Mouse (Mus musculus) CH12.LX (cell line): ENCODE measurements around the gene Dnaaf3. TPM values are rescaled to one million over a fixed set of nuclear protein-coding genes. Genes with fewer than 3 reads are reported as not detected.
A peak's percentile ranks its signal among the peaks of the same experiment; 100 is the strongest.

Experiments
- DNase-seq: peaks from one replicate; pipeline ENCODE4 v3.0.0-alpha.2; 2013; ENCODE audit errors: extremely low read depth
- H3K27ac ChIP-seq: 2 replicates; pipeline ENCODE4 v1.5.1; 2012; ENCODE audit warnings: low read depth, mild to moderate bottlenecking, control low read depth, moderate library complexity; ENCODE audit not compliant: insufficient read depth
- H3K27me3 ChIP-seq: replicated peaks from 2 replicates; pipeline ENCODE3; 2012; ENCODE audit warnings: inconsistent platforms
- H3K36me3 ChIP-seq, 2 experiments: replicated peaks in 1 of 2; 2 replicates each; pipeline versions ENCODE3 to v1.6.1; 2012; ENCODE audit warnings: inconsistent platforms in 1 of 2, low read length in 1 of 2, mild to moderate bottlenecking in 1 of 2, mixed read lengths in 1 of 2, moderate library complexity in 1 of 2; ENCODE audit not compliant: control insufficient read depth in 1 of 2, insufficient read depth in 1 of 2
- H3K4me1 ChIP-seq, 2 experiments: 2 replicates each; pipeline ENCODE4 v1.6.1; 2012; ENCODE audit warnings: inconsistent platforms in 1 of 2, moderate library complexity in 1 of 2; ENCODE audit not compliant: insufficient read depth in 2 of 2, control insufficient read depth in 1 of 2
- H3K4me2 ChIP-seq: 2 replicates; pipeline ENCODE4 v1.6.1; 2012; ENCODE audit warnings: low read depth, mild to moderate bottlenecking, control low read depth; ENCODE audit not compliant: poor library complexity, insufficient read depth, severe bottlenecking
- H3K4me3 ChIP-seq, 3 experiments: fragments of 150-350 bp in 1 of 3; sonication (generic) in 1 of 3; replicated peaks in 1 of 3; 2 replicates each; pipeline versions ENCODE3 to v1.5.1; 2011 to 2012; ENCODE audit warnings: low read depth in 2 of 3, low read length in 2 of 3, mild to moderate bottlenecking in 2 of 3, moderate library complexity in 2 of 3, control low read depth in 1 of 3, improper control_type of control experiment in 1 of 3, inconsistent platforms in 1 of 3, mixed read lengths in 1 of 3; ENCODE audit not compliant: poor library complexity in 1 of 3
- H3K79me2 ChIP-seq: replicated peaks from 2 replicates; pipeline ENCODE4 v1.6.1; 2012; ENCODE audit warnings: mild to moderate bottlenecking, moderate library complexity; ENCODE audit not compliant: control insufficient read depth, poor library complexity, insufficient read depth, severe bottlenecking; ENCODE audit errors: extremely low read depth
- H3K9ac ChIP-seq: 2 replicates; pipeline ENCODE4 v1.6.1; 2012; ENCODE audit warnings: low read depth, mild to moderate bottlenecking, control low read depth, moderate library complexity; ENCODE audit not compliant: insufficient read depth
- H3K9me3 ChIP-seq: replicated peaks from 2 replicates; pipeline ENCODE3; 2012; ENCODE audit warnings: low read length, inconsistent platforms, mixed read lengths
- BHLHE40 ChIP-seq: IDR thresholded peaks from 2 replicates; pipeline ENCODE4 v1.6.1; 2011; ENCODE audit warnings: mild to moderate bottlenecking, low read depth, low read length, improper control_type of control experiment
- CHD1 ChIP-seq: IDR thresholded peaks from 2 replicates; pipeline ENCODE4 v1.6.1; 2012; ENCODE audit warnings: low read depth, low read length, improper control_type of control experiment, inconsistent platforms
- ELF1 ChIP-seq: IDR thresholded peaks from 2 replicates; pipeline ENCODE4 v1.6.1; 2014; ENCODE audit warnings: low read depth, mild to moderate bottlenecking, inconsistent platforms, low read length, improper control_type of control experiment
- EP300 ChIP-seq: IDR thresholded peaks from 2 replicates; pipeline ENCODE4 v1.6.1; 2011; ENCODE audit warnings: low read length, improper control_type of control experiment
- ETS1 ChIP-seq: conservative IDR thresholded peaks from 2 replicates; pipeline ENCODE4 v1.6.1; 2012; ENCODE audit warnings: low read depth, mild to moderate bottlenecking, inconsistent platforms, low read length, improper control_type of control experiment, moderate library complexity
- HCFC1 ChIP-seq: IDR thresholded peaks from 2 replicates; pipeline ENCODE4 v1.6.1; 2012; ENCODE audit warnings: low read depth, mild to moderate bottlenecking, inconsistent platforms, low read length, improper control_type of control experiment
- IRF4 ChIP-seq: IDR thresholded peaks from 2 replicates; pipeline ENCODE4 v1.6.1; 2014; ENCODE audit warnings: low read depth, mild to moderate bottlenecking, inconsistent platforms, low read length, improper control_type of control experiment
- JUN ChIP-seq: IDR thresholded peaks from 2 replicates; pipeline ENCODE4 v1.6.1; 2011; ENCODE audit warnings: low read depth, mild to moderate bottlenecking, low read length, improper control_type of control experiment, moderate library complexity; ENCODE audit not compliant: insufficient read depth
- JUND ChIP-seq: conservative IDR thresholded peaks from 2 replicates; pipeline ENCODE4 v1.6.1; 2011; ENCODE audit warnings: low read depth, low read length, improper control_type of control experiment
- KAT2A ChIP-seq: IDR thresholded peaks from 2 replicates; pipeline ENCODE4 v1.6.1; 2012; ENCODE audit warnings: low read length, improper control_type of control experiment, inconsistent platforms; ENCODE audit not compliant: insufficient replicate concordance
- MAFK ChIP-seq: IDR thresholded peaks from 2 replicates; pipeline ENCODE4 v1.6.1; 2011; ENCODE audit warnings: low read length, improper control_type of control experiment; ENCODE audit not compliant: insufficient replicate concordance
- MXI1 ChIP-seq: IDR thresholded peaks from 2 replicates; pipeline ENCODE4 v1.6.1; 2011; ENCODE audit warnings: mild to moderate bottlenecking, low read depth, low read length, improper control_type of control experiment
- NELFE ChIP-seq: IDR thresholded peaks from 2 replicates; pipeline ENCODE4 v1.6.1; 2011; ENCODE audit warnings: low read depth, low read length, improper control_type of control experiment
- PAX5 ChIP-seq: IDR thresholded peaks from 2 replicates; pipeline ENCODE4 v1.6.1; 2012; ENCODE audit warnings: low read length, inconsistent platforms, mixed read lengths
- POLR2A ChIP-seq: IDR thresholded peaks from 2 replicates; pipeline ENCODE4 v1.6.1; 2011; ENCODE audit warnings: low read depth, mild to moderate bottlenecking, improper control_type of control experiment, low read length
- POLR2AphosphoS2 ChIP-seq: IDR thresholded peaks from 2 replicates; pipeline ENCODE4 v1.6.1; 2011; ENCODE audit warnings: low read depth, low read length, improper control_type of control experiment
- RAD21 ChIP-seq: IDR thresholded peaks from 2 replicates; pipeline ENCODE4 v1.6.1; 2011; ENCODE audit warnings: low read depth, mild to moderate bottlenecking, low read length, improper control_type of control experiment, moderate library complexity
- SIN3A ChIP-seq: IDR thresholded peaks from 2 replicates; pipeline ENCODE4 v1.6.1; 2012; ENCODE audit warnings: low read length, improper control_type of control experiment, inconsistent platforms
- TCF12 ChIP-seq: IDR thresholded peaks from 2 replicates; pipeline ENCODE4 v1.6.1; 2014; ENCODE audit warnings: low read depth, mild to moderate bottlenecking, inconsistent platforms, low read length, improper control_type of control experiment
- USF1 ChIP-seq: IDR thresholded peaks from 2 replicates; pipeline ENCODE4 v1.6.1; 2014; ENCODE audit warnings: low read depth, mild to moderate bottlenecking, inconsistent platforms, low read length, improper control_type of control experiment
- USF2 ChIP-seq: conservative IDR thresholded peaks from 2 replicates; pipeline ENCODE4 v1.6.1; 2011; ENCODE audit warnings: low read depth, low read length, improper control_type of control experiment
- ZC3H11A ChIP-seq: IDR thresholded peaks from 2 replicates; pipeline ENCODE4 v1.6.1; 2012; ENCODE audit warnings: low read depth, mild to moderate bottlenecking, inconsistent platforms, low read length, improper control_type of control experiment
- dilution Hi-C: fragments of 300-500 bp; cut with MboI; formaldehyde crosslinking; loops from 2 replicates; pipeline ENCODE4 v1.14.3; 2020; ENCODE audit warnings: low sequenced_read_pairs; ENCODE audit not compliant: extremely low pct_unique_long_range_greater_than_20kb, extremely low pct_ligation_motif_present
- in situ Hi-C: fragments of 300-500 bp; cut with MboI; formaldehyde crosslinking; loops from 3 replicates; pipeline ENCODE4 v1.14.3; 2019; ENCODE audit warnings: low sequenced_read_pairs, low pct_ligation_motif_present, low pct_unique_long_range_greater_than_20kb, mixed read lengths
- polyA plus RNA-seq: library from polyadenylated mRNA; unstranded; fragments of >175 nt; gene quantifications from 2 replicates; pipeline ENCODE4 v1.2.1, GENCODE M21; 2012; ENCODE audit warnings: low read depth; ENCODE audit not compliant: insufficient read length
- total RNA-seq, 2 experiments: library from RNA; depleted of rRNA; stranded (reverse); fragments of 300-350 nt in 1 of 2; fragments of >200 nt in 1 of 2; gene quantifications; 2 replicates each; pipeline ENCODE4 v1.2.3; 2012 to 2014

The Dnaaf3 gene
- total and polyA plus RNA-seq, 3 experiments, result 0.16 to 0.83 (median 0.59) TPM

GRCm38 (mm10) chr7:4503858-4504257, 28.4 kb downstream of the Dnaaf3 start:
- Histone ChIP-seq H3K4me3 (peak overlapping the region in 1 of 3 experiments; percentile 36), H3K4me2 (peak overlapping the region; percentile 80), H3K4me1 (peaks cover 33 to 49% of the 10 kb centered on the region in 2 experiments), H3K27ac (peak overlapping the region; percentile 97), H3K27me3 (no peaks in the 10 kb centered on the region), H3K9me3 (no peaks in the 10 kb centered on the region), H3K36me3 (peaks cover 0 to 10% of the 10 kb centered on the region in 2 experiments), H3K9ac (peak overlapping the region; percentile 70; the same call in 1 of the 2 replicates), H3K79me2 (peaks cover 25% of the 10 kb centered on the region)
- in situ Hi-C loops, result no loop called here
- TF ChIP-seq JUN (no peak), PAX5 (no peak), POLR2A (no peak), KAT2A (no peak), TCF12 (no peak), USF2 (no peak), ELF1 (no peak), SIN3A (no peak), ZC3H11A (no peak)
- dilution Hi-C loops, result no loop called here
- DNase-seq, result no peak

GRCm38 (mm10) chr7:4503100-4503499, 29.2 kb downstream of the Dnaaf3 start:
- no peak for DNase-seq
- dilution Hi-C loops, result no loop called here
- Histone ChIP-seq H3K9me3 (no peaks in the 10 kb centered on the region), H3K79me2 (peaks cover 32% of the 10 kb centered on the region), H3K9ac (no peak overlapping the region), H3K4me2 (no peak overlapping the region), H3K4me3 (no peak overlapping the region), H3K27me3 (no peaks in the 10 kb centered on the region), H3K36me3 (peaks cover 0 to 17% of the 10 kb centered on the region in 2 experiments), H3K27ac (no peak overlapping the region), H3K4me1 (peaks cover 39 to 57% of the 10 kb centered on the region in 2 experiments)
- TF ChIP-seq JUND (no peak), TCF12 (no peak), KAT2A (no peak), BHLHE40 (no peak), CHD1 (no peak), HCFC1 (no peak), EP300 (no peak), MXI1 (no peak), USF1 (no peak), IRF4 (no peak), RAD21 (no peak), ETS1 (no peak), MAFK (no peak), POLR2AphosphoS2 (no peak), NELFE (no peak)
- in situ Hi-C loops, result no loop called here
